Mouse (Mus musculus): ENCODE results near the gene Mfsd5. TPM values are rescaled to one million over a fixed set of nuclear protein-coding genes. Genes with fewer than 3 reads are reported as not detected.

The Mfsd5 gene
- total RNA-seq (2023) = 10 to 100 TPM; 35.3 to 39.6 TPM

GRCm38 (mm10) chr15:102279092-102279782, at the start of gene Mfsd5:
Mfsd5 (plus strand) TSS chr15:102279454.

GRCm38 (mm10) chr15:102231748-102232147, 47.5 kb upstream of the Mfsd5 start, which contains the start of gene Itgb7:
Itgb7 (minus strand) TSS chr15:102231944.

GRCm38 (mm10) chr15:102257202-102258075, 21.8 kb upstream of the Mfsd5 start, which contains the start of gene Rarg:
Rarg (minus strand) TSS chr15:102257517.

GRCm38 (mm10) chr15:102270274-102270960, 8.8 kb upstream of the Mfsd5 start, which contains the start of gene Gm9918:
Gm9918 (plus strand) TSS chr15:102270563.

GRCm38 (mm10) chr15:102295633-102296367, 16.5 kb downstream of the Mfsd5 start, which contains the start of gene Espl1:
Espl1 (plus strand) TSS chr15:102296266.

GRCm38 (mm10) chr15:102326022-102326576, 46.8 kb downstream of the Mfsd5 start, which contains the start of gene Pfdn5:
Pfdn5 (plus strand) TSS chr15:102326116.

Other genes with a start within 250 kb of the Mfsd5 start
- gene Eif4b, start 205.7 kb upstream of the Mfsd5 start, total RNA-seq (2023) = 100 to 1,000 TPM; 277 to 279 TPM
- under 1 TPM; 0.26 to 0.83 TPM for gene Tns2, start 179.0 kb upstream of the Mfsd5 start, total RNA-seq (2023)
- 10 to 100 TPM; 38.3 to 44.1 TPM for gene Spryd3, start 143.2 kb upstream of the Mfsd5 start, total RNA-seq (2023)
- gene Igfbp6, start 135.1 kb upstream of the Mfsd5 start, total RNA-seq (2023) = not detected
- 1 to 10 TPM; 4.5 to 5.7 TPM for gene Soat2, start 128.9 kb upstream of the Mfsd5 start, total RNA-seq (2023)
- 100 to 1,000 TPM; 112 to 129 TPM for gene Zfp740, start 76.2 kb upstream of the Mfsd5 start, total RNA-seq (2023)
- 10 to 100 TPM; 17.9 to 23.6 TPM for gene Csad, start 74.7 kb upstream of the Mfsd5 start, total RNA-seq (2023)
- gene Itgb7, start 47.5 kb upstream of the Mfsd5 start, total RNA-seq (2023) = 100 to 1,000 TPM; 699 to 803 TPM
- gene Rarg, start 21.9 kb upstream of the Mfsd5 start, total RNA-seq (2023) = 10 to 100 TPM; 44.9 to 62.2 TPM
- not detected for gene Gm9918, start 8.9 kb upstream of the Mfsd5 start, total RNA-seq (2023)
- 1 to 10 TPM; 5.4 to 6.7 TPM for gene Espl1, start 16.8 kb downstream of the Mfsd5 start, total RNA-seq (2023)
- gene Pfdn5, start 46.7 kb downstream of the Mfsd5 start, total RNA-seq (2023) = 100 to 1,000 TPM; 523 to 527 TPM
- 10 to 100 TPM; 65.7 to 81.3 TPM for gene Myg1, start 52.3 kb downstream of the Mfsd5 start, total RNA-seq (2023)
- gene Aaas, start 71.3 kb downstream of the Mfsd5 start, total RNA-seq (2023) = 10 to 100 TPM; 39.7 to 48.7 TPM
- not detected for gene Sp7, start 87.7 kb downstream of the Mfsd5 start, total RNA-seq (2023)
- gene Sp1, start 126.7 kb downstream of the Mfsd5 start, total RNA-seq (2023) = 100 to 1,000 TPM; 143 to 147 TPM
- 1 to 10 TPM in 1 of 2 experiments, under 1 TPM in 1; 0.84 to 8.0 TPM for gene Amhr2, start 165.9 kb downstream of the Mfsd5 start, total RNA-seq (2023)
- 10 to 100 TPM; 53.6 to 64.7 TPM for gene Prr13, start 179.6 kb downstream of the Mfsd5 start, total RNA-seq (2023)
- 100 to 1,000 TPM; 782 to 825 TPM for gene Pcbp2, start 191.1 kb downstream of the Mfsd5 start, total RNA-seq (2023)
- gene Gm10337, start 224.3 kb downstream of the Mfsd5 start, total RNA-seq (2023) = 10 to 100 TPM; 16.4 to 31.6 TPM
- 1 to 10 TPM; 4.7 to 4.8 TPM for gene Map3k12, start 237.6 kb downstream of the Mfsd5 start, total RNA-seq (2023)
- 10 to 100 TPM; 58.8 to 62.3 TPM for gene Tarbp2, start 238.7 kb downstream of the Mfsd5 start, total RNA-seq (2023)
- 10 to 100 TPM; 17.6 to 18.6 TPM for gene Npff, start 245.5 kb downstream of the Mfsd5 start, total RNA-seq (2023)

Measured in T-cell, adult 66 days (primary cell).